Mouse (Mus musculus): ENCODE measurements at regions not wholly inside any gene's neighbourhood (a gene's known extent, or its start where the extent isn't known, plus 50 kb on each side); places are given as distances from the start of the nearest gene placed in this dataset.

GRCm38 (mm10) chr15:42277247-42277646 lies 2143.1 kb downstream of the 9330182O14Rik start:
- no peak for TF ChIP-seq CTCF (IDR thresholded peaks at IDR 0.05; ENCODE audit: control insufficient read depth, insufficient read depth, insufficient replicate concordance, low read depth, low read length)
- TF ChIP-seq POLR2A (IDR thresholded peaks at IDR 0.05; ENCODE audit: control insufficient read depth, low read depth, low read length): no peak
